Mouse (Mus musculus): Measurements from ENCODE around the gene Ttc23l. TPM values are rescaled to one million over a fixed set of nuclear protein-coding genes. Genes with fewer than 3 reads are reported as not detected.

The Ttc23l gene
- not detected in 2 replicates for polyA plus RNA-seq (2015; fragmentation: Nextera tagmentation; extraction: Ambion mirVana)

DNA sequence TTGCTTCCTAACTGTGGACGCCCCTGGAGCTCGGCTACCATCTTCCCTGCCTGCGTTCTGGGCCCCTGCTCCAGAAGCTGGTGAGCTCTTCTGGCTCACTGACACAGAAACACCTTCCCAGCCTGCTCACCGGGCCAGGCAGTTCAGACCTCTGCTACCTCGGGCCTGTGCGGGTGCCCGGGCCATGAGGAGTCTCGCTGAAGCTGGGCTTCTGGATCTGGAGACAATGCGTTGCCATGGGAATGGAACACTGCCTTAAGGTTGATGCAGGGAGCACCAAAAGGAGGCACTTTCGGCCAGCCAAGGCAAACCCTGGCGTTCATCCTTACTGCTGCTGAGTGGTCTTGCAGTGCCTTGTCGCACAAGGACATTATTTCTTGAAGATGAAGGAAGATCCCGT, at the start of gene Ttc23l:
Ttc23l (minus strand) TSS at position 204 of the 400 bp plus-strand sequence.
- no peaks in the 10 kb centered on the region for H3K4me1 ChIP-seq (ENCODE audit: control insufficient read depth, insufficient read depth, low read length)
- no peak for ATAC-seq
- H3K27ac ChIP-seq (ENCODE audit: low read length), result no peak within 1 kb of the TSS
- no peaks in the 10 kb centered on the region for H3K36me3 ChIP-seq (ENCODE audit: control insufficient read depth, insufficient read depth, low read length)
- no peak within 1 kb of the TSS for H3K4me3 ChIP-seq (ENCODE audit: low read length)
- H3K9me3 ChIP-seq (ENCODE audit: control insufficient read depth, low read length), result no peaks in the 10 kb centered on the region
- WGBS, result 91% methylated on average over 13 of the region's 13 CpGs
- H3K9ac ChIP-seq (ENCODE audit: low read depth, low read length), result no peak within 1 kb of the TSS
- H3K4me2 ChIP-seq (ENCODE audit: low read depth, low read length), result no peak within 1 kb of the TSS
- H3K27me3 ChIP-seq (replicated peaks; ENCODE audit: control insufficient read depth, insufficient read depth, low read length), result no peaks in the 10 kb centered on the region

DNA sequence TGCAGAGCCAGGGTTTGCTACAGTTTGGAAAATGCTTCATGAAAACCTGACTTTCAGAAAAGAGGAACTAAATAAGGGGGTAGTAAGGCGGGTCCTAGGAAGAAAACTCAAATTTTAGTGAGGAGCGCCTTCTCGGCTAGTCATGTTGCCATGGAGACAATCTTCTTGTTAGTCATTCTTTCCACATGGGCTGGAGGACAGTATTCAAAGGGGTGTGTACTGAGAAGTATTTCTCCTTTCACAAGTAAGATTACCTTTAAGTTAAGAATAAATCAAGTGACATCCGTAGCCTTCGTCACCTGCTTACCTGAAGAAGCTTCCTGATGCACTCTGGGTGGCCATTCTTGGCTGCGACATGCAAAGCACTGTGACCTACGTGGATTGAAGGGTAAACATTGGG, 40.9 kb upstream of the Ttc23l start:
- WGBS, result 63% methylated on average over 7 of the region's 7 CpGs
- Histone ChIP-seq H3K9me3 (ENCODE audit: control insufficient read depth, low read length) (peaks cover 4% of the 10 kb centered on the region; the same call in 1 of the 2 replicates), H3K27ac (ENCODE audit: low read length) (no peak overlapping the region), H3K9ac (ENCODE audit: low read depth, low read length) (no peak overlapping the region), H3K36me3 (ENCODE audit: control insufficient read depth, insufficient read depth, low read length) (no peaks in the 10 kb centered on the region), H3K4me2 (ENCODE audit: low read depth, low read length) (no peak overlapping the region), H3K4me1 (ENCODE audit: control insufficient read depth, insufficient read depth, low read length) (no peaks in the 10 kb centered on the region; the same call in 1 of the 2 replicates), H3K27me3 (replicated peaks; ENCODE audit: control insufficient read depth, insufficient read depth, low read length) (no peaks in the 10 kb centered on the region), H3K4me3 (ENCODE audit: low read length) (no peak overlapping the region)
- ATAC-seq, result 0 out of 2 replicates have a peak, but pooled peaks have one; percentile 31

DNA sequence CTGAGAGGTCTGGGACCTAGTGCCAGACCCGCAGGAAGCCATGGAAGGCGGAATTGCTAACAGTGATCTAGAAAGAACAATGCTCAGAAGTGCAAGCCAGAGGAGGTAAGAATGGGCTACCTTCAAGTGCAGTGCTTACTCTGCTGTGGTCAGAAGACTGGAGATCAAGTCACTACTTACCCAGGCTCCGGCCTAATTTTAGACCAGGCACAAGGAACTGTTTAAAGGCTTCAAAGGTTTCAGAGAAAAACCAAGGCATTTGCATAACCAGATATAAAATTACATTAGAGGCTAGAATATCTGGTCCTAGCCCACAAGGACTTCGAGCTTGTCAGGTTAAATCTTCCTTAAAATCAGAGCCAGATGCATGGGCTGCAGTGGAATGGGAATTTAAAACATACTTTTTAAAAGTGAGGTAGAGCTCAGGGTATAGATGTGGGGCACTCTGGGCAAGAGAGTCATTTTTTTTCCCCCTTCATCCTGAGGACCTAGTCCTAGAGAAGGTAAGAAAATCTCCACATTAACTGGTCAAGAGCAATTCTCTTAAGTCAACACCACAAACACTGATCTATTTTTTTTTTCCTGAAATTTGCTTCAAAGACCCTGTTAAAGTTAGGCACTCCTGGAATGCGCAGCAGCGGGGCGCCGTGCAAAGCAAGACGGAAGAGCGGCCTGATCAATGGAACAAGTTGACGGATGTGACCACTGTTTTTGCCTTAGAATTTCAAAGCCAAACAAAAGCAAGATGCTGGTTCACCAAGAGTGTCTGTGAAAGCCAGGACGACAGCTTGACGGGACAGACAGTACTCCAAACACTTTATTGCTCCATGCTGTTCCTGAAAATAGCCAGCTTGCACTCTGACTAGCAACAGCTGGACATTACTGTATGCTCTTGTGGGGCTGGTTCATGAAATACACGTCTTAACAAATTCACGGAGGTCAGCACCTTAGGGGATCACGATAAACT, 40.1 kb upstream of the Ttc23l start:
- Histone ChIP-seq H3K9me3 (ENCODE audit: control insufficient read depth, low read length) (no peaks in the 10 kb centered on the region), H3K9ac (ENCODE audit: low read depth, low read length) (no peak overlapping the region), H3K27me3 (replicated peaks; ENCODE audit: control insufficient read depth, insufficient read depth, low read length) (no peaks in the 10 kb centered on the region), H3K4me1 (ENCODE audit: control insufficient read depth, insufficient read depth, low read length) (no peaks in the 10 kb centered on the region; the same call in 1 of the 2 replicates), H3K4me3 (ENCODE audit: low read length) (no peak overlapping the region), H3K27ac (ENCODE audit: low read length) (no peak overlapping the region), H3K4me2 (ENCODE audit: low read depth, low read length) (no peak overlapping the region), H3K36me3 (ENCODE audit: control insufficient read depth, insufficient read depth, low read length) (no peaks in the 10 kb centered on the region)
- 55% methylated on average over 16 of the region's 16 CpGs for WGBS
- ATAC-seq, result peak; percentile 53

DNA sequence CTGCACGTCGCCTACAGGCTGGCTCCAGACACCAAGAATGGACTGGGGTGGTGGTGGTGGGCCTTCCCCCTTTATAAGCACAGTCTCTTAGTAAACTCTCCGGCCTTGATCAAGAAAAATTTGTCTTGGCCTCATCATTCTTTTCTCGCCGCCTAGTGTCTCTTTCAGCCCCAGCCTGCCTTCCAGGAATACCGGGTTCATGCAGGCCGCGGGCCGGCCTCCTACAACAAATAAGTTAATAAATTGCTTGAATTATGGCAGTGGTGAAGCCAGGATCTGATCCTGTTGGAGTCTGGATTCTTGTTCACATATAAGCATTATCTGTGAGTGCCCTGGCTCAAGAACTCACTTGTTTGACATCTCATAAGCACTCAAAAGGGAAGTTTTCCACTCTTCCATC, 38.4 kb upstream of the Ttc23l start:
- ATAC-seq, result no peak
- no peaks in the 10 kb centered on the region for H3K36me3 ChIP-seq (ENCODE audit: control insufficient read depth, insufficient read depth, low read length)
- H3K27ac ChIP-seq (ENCODE audit: low read length), result no peak overlapping the region
- WGBS, result 79% methylated on average over 9 of the region's 9 CpGs
- H3K4me2 ChIP-seq (ENCODE audit: low read depth, low read length), result no peak overlapping the region
- no peaks in the 10 kb centered on the region for H3K27me3 ChIP-seq (replicated peaks; ENCODE audit: control insufficient read depth, insufficient read depth, low read length)
- no peak overlapping the region for H3K4me3 ChIP-seq (ENCODE audit: low read length)
- no peaks in the 10 kb centered on the region for H3K9me3 ChIP-seq (ENCODE audit: control insufficient read depth, low read length)
- no peaks in the 10 kb centered on the region; the same call in 1 of the 2 replicates for H3K4me1 ChIP-seq (ENCODE audit: control insufficient read depth, insufficient read depth, low read length)
- H3K9ac ChIP-seq (ENCODE audit: low read depth, low read length), result no peak overlapping the region

DNA sequence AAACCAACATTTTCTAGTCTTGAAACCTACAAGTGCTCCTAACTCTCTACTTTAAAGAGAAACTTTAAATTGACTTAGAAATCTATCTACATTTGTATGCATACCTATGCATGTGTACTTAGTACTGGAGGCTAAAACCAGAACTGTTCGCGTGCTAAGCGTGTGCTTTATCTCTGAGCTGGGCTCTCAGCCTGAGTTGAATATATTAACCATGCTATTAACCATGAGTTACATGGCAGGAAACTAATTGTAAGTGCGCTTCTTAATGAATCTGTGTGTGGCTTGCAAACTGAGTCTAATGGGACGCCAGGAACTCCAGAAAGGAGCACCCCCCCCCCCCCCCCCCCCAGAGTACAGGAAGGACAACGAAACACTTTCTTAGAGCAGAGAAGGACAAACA, 36.9 kb upstream of the Ttc23l start:
- no peaks in the 10 kb centered on the region for H3K36me3 ChIP-seq (ENCODE audit: control insufficient read depth, insufficient read depth, low read length)
- no peak overlapping the region for H3K27ac ChIP-seq (ENCODE audit: low read length)
- H3K9ac ChIP-seq (ENCODE audit: low read depth, low read length), result no peak overlapping the region
- ATAC-seq, result no peak
- 86% methylated on average over 6 of the region's 6 CpGs for WGBS
- no peak overlapping the region for H3K4me3 ChIP-seq (ENCODE audit: low read length)
- H3K27me3 ChIP-seq (replicated peaks; ENCODE audit: control insufficient read depth, insufficient read depth, low read length), result no peaks in the 10 kb centered on the region
- no peak overlapping the region for H3K4me2 ChIP-seq (ENCODE audit: low read depth, low read length)
- H3K4me1 ChIP-seq (ENCODE audit: control insufficient read depth, insufficient read depth, low read length), result no peaks in the 10 kb centered on the region; the same call in 1 of the 2 replicates
- H3K9me3 ChIP-seq (ENCODE audit: control insufficient read depth, low read length), result no peaks in the 10 kb centered on the region

DNA sequence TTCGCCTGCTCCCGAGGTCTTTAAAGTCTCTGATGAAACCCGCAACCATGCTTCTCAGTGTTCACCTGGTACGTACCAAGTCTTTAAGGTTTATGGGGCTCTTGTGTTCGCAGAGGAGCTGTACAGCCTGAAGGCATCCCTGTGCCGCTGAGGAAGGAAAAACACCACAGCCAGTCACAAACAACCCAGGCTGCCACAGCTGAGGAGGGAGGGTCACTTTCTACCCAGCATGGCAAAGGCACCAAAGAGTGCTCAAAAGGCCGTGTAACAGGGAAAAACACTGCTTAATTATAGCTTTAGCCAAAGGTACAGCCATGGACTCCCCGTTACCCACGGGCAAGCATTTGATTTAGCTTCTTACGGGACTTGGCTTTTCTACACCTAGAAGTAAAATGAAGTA, 36.4 kb upstream of the Ttc23l start:
- Histone ChIP-seq H3K9me3 (ENCODE audit: control insufficient read depth, low read length) (no peaks in the 10 kb centered on the region), H3K4me1 (ENCODE audit: control insufficient read depth, insufficient read depth, low read length) (no peaks in the 10 kb centered on the region; the same call in 1 of the 2 replicates), H3K27me3 (replicated peaks; ENCODE audit: control insufficient read depth, insufficient read depth, low read length) (no peaks in the 10 kb centered on the region), H3K27ac (ENCODE audit: low read length) (no peak overlapping the region), H3K4me3 (ENCODE audit: low read length) (no peak overlapping the region), H3K36me3 (ENCODE audit: control insufficient read depth, insufficient read depth, low read length) (no peaks in the 10 kb centered on the region), H3K9ac (ENCODE audit: low read depth, low read length) (no peak overlapping the region), H3K4me2 (ENCODE audit: low read depth, low read length) (no peak overlapping the region)
- ATAC-seq, result no peak
- WGBS, result 80% methylated on average over 10 of the region's 10 CpGs

DNA sequence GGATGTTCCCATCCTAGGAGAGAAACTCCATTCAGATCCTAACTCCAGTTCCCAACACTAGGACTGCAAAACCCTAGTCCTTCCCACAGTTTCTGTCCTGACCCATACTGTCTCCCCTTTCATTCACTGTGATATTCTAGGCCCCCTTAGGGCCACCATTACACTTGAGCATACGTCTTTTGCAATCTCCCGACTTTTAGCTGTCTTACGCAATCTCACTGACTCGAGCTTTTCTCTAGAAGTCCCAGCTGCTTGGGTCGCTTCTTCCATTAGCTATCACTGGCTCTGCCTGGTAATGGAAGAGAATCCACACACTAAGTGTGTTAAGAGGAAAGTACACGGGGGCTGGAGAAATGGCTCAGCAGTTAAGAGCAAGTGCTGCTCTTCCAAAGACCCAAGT, 34.6 kb upstream of the Ttc23l start:
- Histone ChIP-seq H3K27me3 (replicated peaks; ENCODE audit: control insufficient read depth, insufficient read depth, low read length) (no peaks in the 10 kb centered on the region), H3K36me3 (ENCODE audit: control insufficient read depth, insufficient read depth, low read length) (no peaks in the 10 kb centered on the region), H3K4me1 (ENCODE audit: control insufficient read depth, insufficient read depth, low read length) (no peaks in the 10 kb centered on the region), H3K4me2 (ENCODE audit: low read depth, low read length) (no peak overlapping the region), H3K4me3 (ENCODE audit: low read length) (no peak overlapping the region), H3K9ac (ENCODE audit: low read depth, low read length) (no peak overlapping the region), H3K27ac (ENCODE audit: low read length) (no peak overlapping the region), H3K9me3 (ENCODE audit: control insufficient read depth, low read length) (no peaks in the 10 kb centered on the region)
- ATAC-seq, result no peak
- 83% methylated on average over 6 of the region's 6 CpGs for WGBS

DNA sequence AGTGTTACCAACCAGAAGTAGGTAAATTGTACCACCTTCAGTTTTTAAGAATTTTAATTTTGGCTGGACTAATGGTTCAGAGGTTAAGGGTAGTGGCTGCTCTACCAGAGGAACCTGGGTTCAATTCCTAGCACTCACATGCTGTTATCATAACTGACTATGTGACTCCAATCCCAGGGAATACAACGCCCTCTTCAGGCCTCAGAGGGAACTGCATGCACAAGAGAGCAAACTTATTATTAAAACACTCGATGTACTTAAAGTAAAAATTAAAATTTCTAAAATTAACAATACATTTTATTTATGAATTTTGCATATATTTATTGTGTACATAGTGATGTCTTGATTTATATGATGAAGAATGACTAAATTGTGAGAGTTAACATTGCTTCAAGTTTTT, 28.1 kb upstream of the Ttc23l start:
- ATAC-seq, result no peak
- Histone ChIP-seq H3K4me1 (ENCODE audit: control insufficient read depth, insufficient read depth, low read length) (no peaks in the 10 kb centered on the region), H3K9ac (ENCODE audit: low read depth, low read length) (no peak overlapping the region), H3K36me3 (ENCODE audit: control insufficient read depth, insufficient read depth, low read length) (no peaks in the 10 kb centered on the region), H3K27ac (ENCODE audit: low read length) (no peak overlapping the region), H3K4me3 (ENCODE audit: low read length) (no peak overlapping the region), H3K4me2 (ENCODE audit: low read depth, low read length) (no peak overlapping the region), H3K27me3 (replicated peaks; ENCODE audit: control insufficient read depth, insufficient read depth, low read length) (no peaks in the 10 kb centered on the region), H3K9me3 (ENCODE audit: control insufficient read depth, low read length) (no peaks in the 10 kb centered on the region)
- 79% methylated on average over 2 of the region's 2 CpGs for WGBS

DNA sequence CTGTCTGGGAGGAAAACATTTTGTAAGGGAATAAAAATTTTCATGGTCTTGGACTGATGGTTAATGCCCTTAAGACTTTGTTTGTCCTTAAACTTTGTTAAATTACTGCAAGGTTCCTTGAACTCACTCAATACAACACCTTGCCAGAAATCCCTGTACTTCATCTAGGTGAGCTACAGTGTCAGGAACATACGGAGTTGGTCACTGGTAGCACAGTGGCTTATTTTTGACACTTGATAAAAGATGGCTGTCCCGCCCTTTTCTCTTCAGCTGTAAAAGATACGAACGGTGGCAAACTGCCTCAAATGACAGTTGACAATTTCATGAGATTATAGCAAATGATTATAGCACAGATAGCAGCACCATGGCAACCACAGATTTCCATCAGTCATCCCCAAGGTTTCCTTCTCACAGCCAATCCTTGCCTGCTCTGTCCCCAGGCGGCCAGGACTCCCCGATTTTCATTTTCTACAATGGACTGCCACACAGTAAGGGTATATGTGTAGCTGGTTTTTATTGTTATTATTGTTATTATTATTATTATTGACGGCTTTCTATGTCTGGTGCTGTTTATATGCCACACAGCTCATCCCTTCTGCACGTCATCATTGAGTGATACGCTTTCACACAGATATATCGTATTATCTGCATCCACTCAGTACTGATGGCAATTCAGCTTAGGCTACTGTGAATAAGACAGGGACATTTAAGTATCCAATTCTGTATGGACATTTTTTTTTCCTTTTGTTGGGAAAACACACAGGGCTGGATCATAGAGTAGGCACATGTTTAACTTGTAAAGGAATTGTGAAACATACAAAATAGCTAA, 26.1 kb upstream of the Ttc23l start:
- 82% methylated on average over 10 of the region's 10 CpGs for WGBS
- no peaks in the 10 kb centered on the region for H3K27me3 ChIP-seq (replicated peaks; ENCODE audit: control insufficient read depth, insufficient read depth, low read length)

More for the DNA sequence above, 26.1 kb upstream of the Ttc23l start:
- no peak overlapping the region for H3K4me3 ChIP-seq (ENCODE audit: low read length)
- no peaks in the 10 kb centered on the region for H3K4me1 ChIP-seq (ENCODE audit: control insufficient read depth, insufficient read depth, low read length)
- H3K9me3 ChIP-seq (ENCODE audit: control insufficient read depth, low read length), result no peaks in the 10 kb centered on the region
- H3K4me2 ChIP-seq (ENCODE audit: low read depth, low read length), result no peak overlapping the region
- H3K9ac ChIP-seq (ENCODE audit: low read depth, low read length), result no peak overlapping the region
- ATAC-seq, result no peak
- H3K36me3 ChIP-seq (ENCODE audit: control insufficient read depth, insufficient read depth, low read length), result no peaks in the 10 kb centered on the region
- H3K27ac ChIP-seq (ENCODE audit: low read length), result no peak overlapping the region

Data from intestine, embryonic 16.5 days (tissue).